Mouse (Mus musculus): Measurements from ENCODE around the gene Otulin.

DNA sequence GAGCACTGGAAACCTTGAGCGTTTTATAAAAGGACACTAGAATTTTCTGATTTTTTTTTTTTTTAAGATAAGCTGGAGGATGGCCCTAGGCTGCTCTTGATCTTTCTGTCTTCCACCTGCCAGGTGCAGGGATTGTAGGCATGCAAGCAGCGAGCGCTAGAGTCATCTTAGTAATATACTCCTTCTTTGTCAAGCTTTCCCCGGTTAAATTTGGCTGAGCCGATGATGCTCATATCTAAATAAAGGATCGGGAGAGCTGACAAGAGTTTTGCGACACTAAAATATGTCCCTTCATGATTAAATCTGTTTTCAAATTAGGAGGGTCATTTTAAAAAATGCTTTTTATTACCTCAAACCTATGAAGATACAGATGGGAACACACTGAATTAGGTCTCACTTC lies 94.3 kb downstream of the Otulin start:
- no peak for TF ChIP-seq POLR2A (IDR thresholded peaks at IDR 0.05; ENCODE audit: extremely low read depth, insufficient read depth, low read length)
- TF ChIP-seq CTCF (IDR thresholded peaks at IDR 0.05; ENCODE audit: extremely low read depth, insufficient read depth, low read length), result no peak

Data from cortical plate, adult 2 months (tissue).